Mouse (Mus musculus): ENCODE data around the gene Olfr1308. TPM values are rescaled to one million over a fixed set of nuclear protein-coding genes. Genes with fewer than 3 reads are reported as not detected.

Olfr1308 gene
- polyA plus RNA-seq (2017; shearing (Covaris generic)), result not detected

GRCm38 (mm10) chr2:111964844-111965243 is at the start of gene Olfr1308:
TSS of gene Olfr1308 (minus strand) at chr2:111964944.
- ATAC-seq, result no peak

DNA sequence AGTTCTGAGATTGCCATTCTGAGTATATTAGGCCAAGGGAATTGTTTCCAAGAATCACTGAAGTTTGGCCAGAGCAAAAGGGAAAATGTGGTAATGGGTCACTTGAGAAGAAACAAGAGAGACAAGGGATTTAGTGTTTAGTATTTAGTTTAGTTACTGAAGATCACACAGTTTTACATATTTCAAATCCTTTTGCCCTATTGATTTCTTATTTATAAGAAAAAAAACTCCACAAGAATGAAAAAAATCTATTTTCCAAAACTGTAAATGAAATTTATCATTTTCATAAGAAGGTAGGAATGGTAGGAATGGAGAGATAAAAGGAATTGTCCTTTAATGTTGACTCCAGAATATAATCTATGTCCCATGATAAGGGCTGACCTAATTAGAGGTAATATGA is 47.9 kb upstream of the Olfr1308 start, which contains the start of gene Olfr1310:
TSS of gene Olfr1310 (minus strand) at position 101 of the 400 bp plus-strand sequence.
- ATAC-seq, result no peak

DNA sequence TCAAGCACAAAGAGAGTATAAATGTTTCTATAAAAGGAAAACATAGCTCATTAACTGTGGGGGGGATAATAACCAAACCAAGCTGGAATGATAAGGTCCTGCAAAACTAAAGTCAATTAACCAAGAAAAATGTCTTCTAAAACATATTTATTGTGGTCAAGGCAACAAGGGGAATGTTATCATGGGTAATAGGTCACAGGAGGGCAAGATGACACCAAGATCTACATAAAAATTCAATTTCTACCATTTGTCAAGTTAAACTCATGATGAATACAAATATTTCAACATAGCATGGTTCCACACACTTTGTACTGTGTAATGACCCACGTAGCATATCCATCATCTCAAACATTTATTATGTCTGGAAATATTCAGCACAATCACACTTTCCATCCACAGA is 25.4 kb upstream of the Olfr1308 start, which contains the start of gene Olfr1309:
TSS of gene Olfr1309 (minus strand) at position 101 of the 400 bp plus-strand sequence.
- no peak for ATAC-seq

DNA sequence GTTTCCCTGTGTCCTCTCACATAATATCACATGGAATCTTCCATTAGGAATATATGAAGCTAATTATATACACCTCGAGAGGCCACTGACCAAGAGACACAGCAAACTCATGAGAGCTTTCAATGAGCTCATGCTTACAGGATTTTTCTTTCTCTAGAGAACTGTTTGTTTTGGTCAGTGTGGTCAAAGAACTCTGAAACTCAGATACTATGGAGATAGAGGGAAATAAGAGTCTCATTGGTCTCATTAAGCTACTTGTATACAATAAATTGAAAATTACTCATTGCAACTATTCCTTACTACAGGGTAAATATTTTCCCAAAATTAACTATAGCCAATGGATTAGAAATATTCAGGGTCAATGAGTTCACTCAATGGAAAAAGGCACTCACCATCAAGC is 15.4 kb downstream of the Olfr1308 start, which contains the start of gene Olfr1307:
TSS of gene Olfr1307 (minus strand) at position 101 of the 400 bp plus-strand sequence.
- no peak for ATAC-seq

DNA sequence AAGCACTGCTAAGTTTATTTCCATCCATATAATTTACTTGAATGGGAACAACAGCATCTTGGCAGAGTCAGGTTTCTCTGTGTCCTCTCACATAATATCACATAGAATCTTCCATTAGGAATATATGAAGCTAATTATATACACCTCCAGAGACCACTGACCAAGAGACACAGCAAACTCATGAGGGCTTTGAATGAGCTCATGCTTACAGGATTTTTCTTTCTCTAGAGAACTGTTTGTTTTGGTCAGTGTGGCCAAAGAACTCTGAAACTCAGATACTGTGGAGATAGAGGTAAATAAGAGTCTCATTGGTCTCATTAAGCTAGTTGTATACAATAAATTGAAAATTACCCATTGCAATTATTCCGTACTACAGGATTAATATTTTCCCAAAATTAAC is 48.6 kb downstream of the Olfr1308 start, which contains the start of gene Olfr1306:
TSS of gene Olfr1306 (minus strand) at position 101 of the 400 bp plus-strand sequence.
- no peak for ATAC-seq

Other genes with a start within 250 kb of the Olfr1308 start
- gene Olfr1301, start 213.9 kb downstream of the Olfr1308 start, polyA plus RNA-seq (2017; shearing (Covaris generic)), result not detected
- gene Olfr1302, start 187.5 kb downstream of the Olfr1308 start, polyA plus RNA-seq (2017; shearing (Covaris generic)), result not detected
- not detected for gene Olfr1303, start 144.6 kb downstream of the Olfr1308 start, polyA plus RNA-seq (2017; shearing (Covaris generic))
- gene Olfr1305, start 87.8 kb downstream of the Olfr1308 start, polyA plus RNA-seq (2017; shearing (Covaris generic)), result not detected
- gene Olfr1306, start 48.7 kb downstream of the Olfr1308 start, polyA plus RNA-seq (2017; shearing (Covaris generic)), result not detected
- under 1 TPM; 0.04 to 0.09 TPM for gene Olfr1307, start 15.5 kb downstream of the Olfr1308 start, polyA plus RNA-seq (2017; shearing (Covaris generic))
- gene Olfr1309, start 25.3 kb upstream of the Olfr1308 start, polyA plus RNA-seq (2017; shearing (Covaris generic)), result not detected
- not detected for gene Olfr1310, start 47.8 kb upstream of the Olfr1308 start, polyA plus RNA-seq (2017; shearing (Covaris generic))
- gene Olfr1311, start 59.5 kb upstream of the Olfr1308 start, polyA plus RNA-seq (2017; shearing (Covaris generic)), result not detected
- gene Olfr1312, start 85.3 kb upstream of the Olfr1308 start, polyA plus RNA-seq (2017; shearing (Covaris generic)), result under 1 TPM in 1 of 2 experiments, not detected in 1; 0.08 TPM
- gene Olfr1313, start 112.9 kb upstream of the Olfr1308 start, polyA plus RNA-seq (2017; shearing (Covaris generic)), result not detected
- not detected for gene Olfr1314, start 131.8 kb upstream of the Olfr1308 start, polyA plus RNA-seq (2017; shearing (Covaris generic))
- gene Olfr1315-ps1, start 150.5 kb upstream of the Olfr1308 start, polyA plus RNA-seq (2017; shearing (Covaris generic)), result not detected
- gene Olfr1316, start 170.0 kb upstream of the Olfr1308 start, polyA plus RNA-seq (2017; shearing (Covaris generic)), result not detected
- gene Olfr1317, start 175.4 kb upstream of the Olfr1308 start, polyA plus RNA-seq (2017; shearing (Covaris generic)), result not detected
- gene Olfr1318, start 189.3 kb upstream of the Olfr1308 start, polyA plus RNA-seq (2017; shearing (Covaris generic)), result not detected

Data from CD4-positive, CD25-positive, alpha-beta regulatory T cell, adult 4 months (primary cell).